Mouse (Mus musculus): Measurements from ENCODE around the gene Slc16a2. TPM values are rescaled to one million over a fixed set of nuclear protein-coding genes. Genes with fewer than 3 reads are reported as not detected.

Slc16a2 gene
- total and polyA plus RNA-seq, 3 experiments: 0.05 TPM; not detected in 2

DNA sequence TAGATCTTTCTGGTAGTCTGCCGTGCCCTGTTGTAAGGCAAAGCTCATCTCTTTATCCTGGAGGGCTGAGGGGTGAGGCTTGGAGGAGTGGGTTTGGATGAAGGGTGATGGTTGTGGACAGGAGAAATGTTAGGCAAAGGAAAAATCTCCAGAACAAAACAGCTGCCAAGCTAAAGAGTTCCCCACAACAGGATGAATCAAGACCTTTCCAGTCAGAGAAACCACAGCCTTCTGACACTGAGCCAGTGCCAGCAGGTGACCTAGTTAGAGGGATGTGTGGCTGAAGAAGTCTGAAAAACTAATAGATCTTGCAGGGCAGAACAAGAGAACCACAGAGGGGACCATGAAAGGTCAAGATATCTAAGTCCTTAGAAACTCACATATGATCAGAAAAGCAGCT, 24.8 kb downstream of the Slc16a2 start:
- Histone ChIP-seq H3K9me3 (replicated peaks) (no peaks in the 10 kb centered on the region), H3K36me3 (replicated peaks) (no peaks in the 10 kb centered on the region), H3K4me3 (ENCODE audit: low read depth, low read length) (no peak overlapping the region), H3K27me3 (ENCODE audit: insufficient read depth, low read length) (no peaks in the 10 kb centered on the region), H3K4me1 (ENCODE audit: insufficient read depth, low read depth, low read length) (no peaks in the 10 kb centered on the region)
- TF ChIP-seq TAL1 (conservative IDR thresholded peaks at IDR 0.05; ENCODE audit: low read depth, low read length) (no peak), POLR2AphosphoS5 (IDR thresholded peaks at IDR 0.05; ENCODE audit: insufficient replicate concordance, low read depth, low read length) (no peak), GATA1 (IDR thresholded peaks at IDR 0.05; ENCODE audit: borderline replicate concordance, low read length) (no peak), GATA2 (IDR thresholded peaks at IDR 0.05; ENCODE audit: borderline replicate concordance, low read depth, low read length) (no peak), CTCF (IDR thresholded peaks at IDR 0.05; ENCODE audit: low read depth, low read length) (no peak)
- ATAC-seq (ENCODE audit: extremely low read depth, insufficient number of reproducible peaks, low FRiP score, poor library complexity, severe bottlenecking): no peak
- no peak for DNase-seq (ENCODE audit: low spot score)

DNA sequence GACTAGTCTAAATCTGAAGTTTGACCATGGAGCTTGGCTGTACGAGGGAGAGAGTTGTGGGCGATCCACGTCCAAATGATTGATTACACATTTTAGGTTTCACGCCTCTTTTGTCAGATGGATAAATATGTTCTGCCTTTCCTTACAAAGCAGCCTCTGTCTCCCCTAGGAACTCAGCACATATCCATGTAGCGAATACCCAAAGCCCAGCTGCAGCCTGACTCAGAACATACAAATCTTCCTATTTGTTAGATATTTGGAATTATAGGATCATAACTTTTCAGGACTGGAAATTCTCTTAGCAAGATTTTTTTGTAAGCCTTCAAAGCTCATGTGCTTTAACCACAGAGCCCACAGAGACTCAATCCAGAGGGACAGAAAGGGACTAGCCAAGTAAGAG, 26.3 kb downstream of the Slc16a2 start:
- no peaks in the 10 kb centered on the region for H3K27me3 ChIP-seq (ENCODE audit: insufficient read depth, low read length)
- H3K4me1 ChIP-seq (ENCODE audit: insufficient read depth, low read depth, low read length): no peaks in the 10 kb centered on the region
- H3K4me3 ChIP-seq (ENCODE audit: low read depth, low read length): no peak overlapping the region
- H3K9me3 ChIP-seq (replicated peaks): no peaks in the 10 kb centered on the region
- ATAC-seq (ENCODE audit: extremely low read depth, insufficient number of reproducible peaks, low FRiP score, poor library complexity, severe bottlenecking) (no peak), DNase-seq (ENCODE audit: low spot score) (no peak)
- H3K36me3 ChIP-seq (replicated peaks): no peaks in the 10 kb centered on the region
- TF ChIP-seq GATA1 (IDR thresholded peaks at IDR 0.05; ENCODE audit: borderline replicate concordance, low read length) (no peak), CTCF (IDR thresholded peaks at IDR 0.05; ENCODE audit: low read depth, low read length) (no peak), TAL1 (conservative IDR thresholded peaks at IDR 0.05; ENCODE audit: low read depth, low read length) (no peak), POLR2AphosphoS5 (IDR thresholded peaks at IDR 0.05; ENCODE audit: insufficient replicate concordance, low read depth, low read length) (no peak), GATA2 (IDR thresholded peaks at IDR 0.05; ENCODE audit: borderline replicate concordance, low read depth, low read length) (no peak)

DNA sequence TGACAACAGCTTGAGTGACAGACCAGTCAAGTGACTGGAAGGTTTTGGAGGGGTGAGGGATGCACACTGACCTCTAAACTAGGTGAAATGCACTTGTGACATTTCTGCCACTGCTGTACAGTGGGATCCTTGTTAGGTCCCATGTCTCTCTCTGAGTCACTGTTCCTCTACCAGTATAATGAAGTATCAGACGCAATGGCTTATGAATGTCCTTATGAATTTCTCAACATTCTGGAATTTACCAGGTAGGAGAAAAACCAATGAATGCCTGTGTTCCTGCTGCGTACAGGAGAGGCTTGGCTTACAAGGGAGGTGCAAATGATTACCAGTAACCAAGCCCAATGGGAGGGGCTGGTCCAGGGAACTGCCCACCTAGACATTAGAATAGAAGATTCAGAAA, 30.5 kb downstream of the Slc16a2 start:
- no peaks in the 10 kb centered on the region for H3K4me1 ChIP-seq (ENCODE audit: insufficient read depth, low read depth, low read length)
- DNase-seq (ENCODE audit: low spot score) (no peak), ATAC-seq (ENCODE audit: extremely low read depth, insufficient number of reproducible peaks, low FRiP score, poor library complexity, severe bottlenecking) (no peak)
- no peaks in the 10 kb centered on the region for H3K9me3 ChIP-seq (replicated peaks)
- no peak overlapping the region for H3K4me3 ChIP-seq (ENCODE audit: low read depth, low read length)
- no peaks in the 10 kb centered on the region for H3K36me3 ChIP-seq (replicated peaks)
- TF ChIP-seq CTCF (IDR thresholded peaks at IDR 0.05; ENCODE audit: low read depth, low read length) (no peak), GATA2 (IDR thresholded peaks at IDR 0.05; ENCODE audit: borderline replicate concordance, low read depth, low read length) (no peak), TAL1 (conservative IDR thresholded peaks at IDR 0.05; ENCODE audit: low read depth, low read length) (no peak), GATA1 (IDR thresholded peaks at IDR 0.05; ENCODE audit: borderline replicate concordance, low read length) (no peak), POLR2AphosphoS5 (IDR thresholded peaks at IDR 0.05; ENCODE audit: insufficient replicate concordance, low read depth, low read length) (no peak)
- H3K27me3 ChIP-seq (ENCODE audit: insufficient read depth, low read length): no peaks in the 10 kb centered on the region

DNA sequence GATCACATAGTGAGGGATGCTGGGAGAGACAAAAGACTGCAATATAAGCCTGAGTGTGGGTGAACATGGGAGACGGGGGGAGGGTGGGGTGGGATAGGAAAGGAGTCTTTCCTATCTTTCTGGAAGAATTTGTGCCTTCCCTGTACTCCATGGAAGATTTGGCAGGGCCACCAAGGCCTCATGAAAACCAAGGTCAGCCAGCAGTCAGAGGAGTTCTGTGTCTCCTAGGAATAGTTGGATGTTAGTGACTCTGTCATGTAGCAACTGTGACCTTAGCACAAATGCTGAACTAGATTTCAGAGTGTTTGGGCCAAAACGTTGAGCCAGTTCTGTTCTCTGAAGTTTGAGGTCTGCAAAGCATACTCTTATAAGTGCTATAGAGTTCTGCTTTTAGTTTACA, 36.1 kb downstream of the Slc16a2 start:
- TF ChIP-seq GATA1 (IDR thresholded peaks at IDR 0.05; ENCODE audit: borderline replicate concordance, low read length): no peak
- no peak for TF ChIP-seq TAL1 (conservative IDR thresholded peaks at IDR 0.05; ENCODE audit: low read depth, low read length)
- ATAC-seq (ENCODE audit: extremely low read depth, insufficient number of reproducible peaks, low FRiP score, poor library complexity, severe bottlenecking) (no peak), DNase-seq (ENCODE audit: low spot score) (no peak)
- Histone ChIP-seq H3K36me3 (replicated peaks) (no peaks in the 10 kb centered on the region), H3K27me3 (ENCODE audit: insufficient read depth, low read length) (no peaks in the 10 kb centered on the region), H3K4me3 (ENCODE audit: low read depth, low read length) (no peak overlapping the region), H3K9me3 (replicated peaks) (no peaks in the 10 kb centered on the region), H3K4me1 (ENCODE audit: insufficient read depth, low read depth, low read length) (no peaks in the 10 kb centered on the region)

DNA sequence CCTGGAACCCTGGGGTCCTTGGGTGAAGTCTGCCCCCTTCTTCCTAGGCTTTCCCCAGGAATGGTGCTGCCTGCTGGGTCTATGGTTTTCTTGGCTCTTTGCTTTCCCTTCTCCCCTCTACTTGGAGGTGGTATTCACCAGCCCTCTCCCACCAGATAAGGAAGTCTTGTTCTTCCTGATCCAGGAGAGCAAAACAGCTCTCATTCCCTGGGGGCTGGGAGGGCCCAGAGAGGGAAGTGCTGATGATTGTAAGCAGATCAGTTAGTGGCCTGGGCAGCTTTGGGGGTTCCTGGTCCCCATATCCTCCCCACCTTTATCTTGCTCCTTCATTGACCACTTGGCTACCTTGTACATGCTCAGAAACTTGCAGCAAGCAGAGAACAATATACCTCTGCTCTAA, 45.4 kb downstream of the Slc16a2 start:
- ATAC-seq (ENCODE audit: extremely low read depth, insufficient number of reproducible peaks, low FRiP score, poor library complexity, severe bottlenecking) (no peak), DNase-seq (ENCODE audit: low spot score) (no peak)
- no peaks in the 10 kb centered on the region for H3K4me1 ChIP-seq (ENCODE audit: insufficient read depth, low read depth, low read length)
- TF ChIP-seq TAL1 (conservative IDR thresholded peaks at IDR 0.05; ENCODE audit: low read depth, low read length): no peak
- H3K27me3 ChIP-seq (ENCODE audit: insufficient read depth, low read length): no peaks in the 10 kb centered on the region
- H3K4me3 ChIP-seq (ENCODE audit: low read depth, low read length): no peak overlapping the region
- H3K9me3 ChIP-seq (replicated peaks): no peaks in the 10 kb centered on the region
- no peaks in the 10 kb centered on the region for H3K36me3 ChIP-seq (replicated peaks)

DNA sequence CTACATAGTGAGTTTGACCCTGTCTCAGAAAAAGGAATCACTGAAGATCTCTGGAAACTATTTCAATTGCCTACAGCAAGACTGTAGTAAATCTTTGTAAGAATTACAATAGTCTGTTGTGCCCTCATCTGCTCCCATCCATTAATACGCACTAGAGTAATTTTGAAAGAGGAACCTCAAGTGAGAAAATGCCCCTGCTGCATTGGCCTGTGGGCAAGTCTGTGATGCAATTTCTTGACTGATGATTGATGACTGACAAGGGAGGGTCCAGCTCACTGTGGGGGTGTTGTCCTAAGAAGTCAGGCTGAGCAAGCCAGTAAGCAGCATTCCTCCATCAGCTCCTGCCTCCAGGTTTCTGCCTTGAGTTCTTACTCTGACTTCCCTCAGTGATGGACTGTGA, 75.6 kb downstream of the Slc16a2 start:
- ATAC-seq (ENCODE audit: extremely low read depth, insufficient number of reproducible peaks, low FRiP score, poor library complexity, severe bottlenecking) (no peak), DNase-seq (ENCODE audit: low spot score) (no peak)
- Histone ChIP-seq H3K4me1 (ENCODE audit: insufficient read depth, low read depth, low read length) (no peaks in the 10 kb centered on the region), H3K4me3 (ENCODE audit: low read depth, low read length) (no peak overlapping the region), H3K27me3 (ENCODE audit: insufficient read depth, low read length) (peaks cover 4% of the 10 kb centered on the region; the same call in 1 of the 2 replicates), H3K36me3 (replicated peaks) (no peaks in the 10 kb centered on the region), H3K9me3 (replicated peaks) (no peaks in the 10 kb centered on the region)
- no peak for TF ChIP-seq GATA1 (IDR thresholded peaks at IDR 0.05; ENCODE audit: borderline replicate concordance, low read length)
- TF ChIP-seq CTCF (IDR thresholded peaks at IDR 0.05; ENCODE audit: low read depth, low read length): no peak
- TF ChIP-seq TAL1 (conservative IDR thresholded peaks at IDR 0.05; ENCODE audit: low read depth, low read length): no peak
- TF ChIP-seq POLR2AphosphoS5 (IDR thresholded peaks at IDR 0.05; ENCODE audit: insufficient replicate concordance, low read depth, low read length): no peak
- no peak for TF ChIP-seq GATA2 (IDR thresholded peaks at IDR 0.05; ENCODE audit: borderline replicate concordance, low read depth, low read length)

Measured in G1E (cell line).